Mouse (Mus musculus) heart, postnatal 0 days (tissue): ENCODE data around the gene Atoh1. TPM values are rescaled to one million over a fixed set of nuclear protein-coding genes. Genes with fewer than 3 reads are reported as not detected.

Source experiments
- ATAC-seq: fragments of 200-750 bp; cut with Nextera tagmentation; 2 replicates; pipeline ENCODE4 v1.8.0; 2017; ENCODE audit warnings: low read depth, moderate number of reproducible peaks, moderate library complexity; ENCODE audit not compliant: insufficient read depth
- DNase-seq: peaks from one replicate; pipeline ENCODE4 v3.0.0-alpha.2; 2016; ENCODE audit warnings: low spot score
- H3K27ac ChIP-seq: fragments of 300-500 bp; sonication (generic); 2 replicates; pipeline ENCODE4 v1.5.1; 2014; ENCODE audit warnings: low read depth, mild to moderate bottlenecking
- H3K27me3 ChIP-seq: fragments of 300-500 bp; sonication (generic); 2 replicates; pipeline ENCODE4 v1.6.1; 2014; ENCODE audit warnings: low read length, mixed read lengths; ENCODE audit not compliant: control insufficient read depth, insufficient read depth
- H3K36me3 ChIP-seq: fragments of 300-500 bp; sonication (generic); replicated peaks from 2 replicates; pipeline ENCODE4 v1.6.1; 2014; ENCODE audit warnings: low read length, mixed read lengths; ENCODE audit not compliant: control insufficient read depth, insufficient read depth
- H3K4me1 ChIP-seq: fragments of 300-500 bp; sonication (generic); 2 replicates; pipeline ENCODE4 v1.6.1; 2014; ENCODE audit warnings: antibody characterized with exemption; ENCODE audit not compliant: control insufficient read depth, insufficient read depth
- H3K4me2 ChIP-seq: fragments of 300-500 bp; sonication (generic); 2 replicates; pipeline ENCODE4 v1.6.1; 2014; ENCODE audit warnings: low read depth, mild to moderate bottlenecking, low read length, moderate library complexity
- H3K4me3 ChIP-seq: fragments of 300-500 bp; sonication (generic); 2 replicates; pipeline ENCODE4 v1.5.1; 2014; ENCODE audit warnings: low read depth, low read length
- H3K9ac ChIP-seq: fragments of 300-500 bp; sonication (generic); replicated peaks from 2 replicates; pipeline ENCODE4 v1.6.1; 2014; ENCODE audit warnings: low read depth, low read length, mixed read lengths
- H3K9me3 ChIP-seq: fragments of 300-500 bp; sonication (generic); replicated peaks from 2 replicates; pipeline ENCODE4 v1.6.1; 2016; ENCODE audit warnings: low read length; ENCODE audit not compliant: control insufficient read depth
- CTCF ChIP-seq: IDR thresholded peaks from 2 replicates; pipeline ENCODE4 v1.5.1; 2016; ENCODE audit warnings: antibody characterized with exemption, control low read depth, low read depth
- EP300 ChIP-seq: IDR thresholded peaks from 2 replicates; pipeline ENCODE4 v1.6.1; 2016; ENCODE audit warnings: antibody characterized with exemption, low read depth
- WGBS: fragments of 180-500 bp; shearing (Covaris S2); extraction: QIAGEN DNeasy Blood & Tissue Kit; methylation state at CpG from one replicate; pipeline ENCODE4 v1.1.7; 2014; 5-methylcytosine and 5-hydroxymethylcytosine counted together
- polyA plus RNA-seq: library from polyadenylated mRNA; unstranded; fragments of >200 nt; fragmentation: Nextera tagmentation; extraction: Ambion mirVana; gene quantifications from 2 replicates; pipeline ENCODE4 v1.2.1, GENCODE M21; 2015
- total RNA-seq: library from RNA; depleted of rRNA; stranded (reverse); fragments of >200 nt; gene quantifications from 2 replicates; pipeline ENCODE4 v1.2.3, GENCODE M21; 2014; ENCODE audit warnings: low replicate concordance

The Atoh1 gene
- total and polyA plus RNA-seq, 2 experiments from 2014 or later: not detected

DNA sequence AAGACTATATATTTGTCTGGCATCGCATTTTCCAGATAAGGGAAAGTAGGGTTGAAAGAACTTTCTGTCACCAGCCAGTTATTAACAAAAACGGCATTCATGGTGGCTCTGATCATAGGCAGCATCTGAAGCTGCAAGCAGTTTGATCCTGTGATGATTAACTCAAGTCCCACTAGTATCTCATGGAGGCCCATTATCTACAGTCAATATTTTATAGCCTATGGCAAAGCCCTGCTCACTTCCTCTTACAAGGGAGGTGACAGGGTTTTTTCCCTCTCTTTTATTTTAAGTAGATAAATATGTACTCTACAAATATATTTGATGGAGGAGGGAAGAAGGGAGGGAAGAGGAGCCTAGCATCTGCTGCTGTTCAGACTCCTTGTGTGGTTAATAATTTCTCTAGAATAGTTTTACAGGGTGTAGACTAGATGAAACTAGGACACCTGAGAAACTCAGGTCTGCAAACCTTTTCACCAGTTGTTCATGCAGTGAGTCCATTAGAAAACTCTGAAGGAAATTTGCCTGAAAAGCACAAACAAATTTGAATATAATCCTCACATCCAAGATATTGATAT, 14.1 kb downstream of the Atoh1 start:
- ATAC-seq (no peak), DNase-seq (no peak)
- WGBS: 43% methylated on average over 2 of the region's 2 CpGs
- Histone ChIP-seq H3K4me3 (no peak overlapping the region), H3K9me3 (no peaks in the 10 kb centered on the region), H3K9ac (no peak overlapping the region), H3K27ac (no peak overlapping the region), H3K27me3 (0 out of 2 replicates have a peak, but pooled peaks cover 4% of the 10 kb centered on the region), H3K36me3 (no peaks in the 10 kb centered on the region), H3K4me1 (no peaks in the 10 kb centered on the region), H3K4me2 (no peak overlapping the region)
- TF ChIP-seq EP300 (no peak), CTCF (no peak)

GRCm38 (mm10) chr6:64754515-64754914, 25.6 kb downstream of the Atoh1 start:
- no peak for DNase-seq
- H3K4me2 ChIP-seq: no peak overlapping the region
- ATAC-seq: no peak

DNA sequence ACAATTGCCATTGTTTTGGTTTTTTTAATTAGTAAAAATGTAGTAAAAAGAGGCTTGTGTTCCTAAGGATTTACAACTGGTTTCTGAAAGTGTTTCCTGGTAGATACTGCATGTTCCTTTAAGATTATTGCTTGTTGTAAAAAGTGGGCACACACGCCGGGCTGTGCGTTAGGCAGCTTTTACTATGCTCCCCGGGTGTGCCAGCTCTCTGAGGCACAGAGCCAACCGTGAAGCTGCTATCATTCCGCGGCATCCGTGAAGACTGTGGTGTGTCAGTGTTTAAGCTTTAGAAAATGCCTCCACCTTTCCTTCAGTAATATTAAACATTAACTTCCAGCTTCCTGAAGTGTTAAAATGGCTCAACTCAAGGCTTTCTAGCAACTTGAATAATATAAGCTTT, 35.0 kb downstream of the Atoh1 start:
- no peaks in the 10 kb centered on the region for H3K9me3 ChIP-seq
- DNase-seq (no peak), ATAC-seq (no peak)
- H3K27ac ChIP-seq: no peak overlapping the region
- WGBS: 56% methylated on average over 8 of the region's 8 CpGs
- no peak overlapping the region for H3K4me3 ChIP-seq
- H3K9ac ChIP-seq: no peak overlapping the region
- H3K27me3 ChIP-seq: no peaks in the 10 kb centered on the region
- no peak for TF ChIP-seq EP300
- TF ChIP-seq CTCF: no peak
- no peak overlapping the region for H3K4me2 ChIP-seq
- no peaks in the 10 kb centered on the region for H3K36me3 ChIP-seq
- H3K4me1 ChIP-seq: no peaks in the 10 kb centered on the region

More at GRCm38 (mm10) chr6:64754515-64754914, 25.6 kb downstream of the Atoh1 start:
- Histone ChIP-seq H3K36me3 (no peaks in the 10 kb centered on the region), H3K27ac (no peak overlapping the region), H3K4me3 (no peak overlapping the region), H3K4me1 (no peaks in the 10 kb centered on the region), H3K9ac (no peak overlapping the region), H3K27me3 (no peaks in the 10 kb centered on the region), H3K9me3 (no peaks in the 10 kb centered on the region)
- WGBS: 64% methylated on average over 2 of the region's 2 CpGs
- TF ChIP-seq EP300: no peak
- TF ChIP-seq CTCF: no peak

DNA sequence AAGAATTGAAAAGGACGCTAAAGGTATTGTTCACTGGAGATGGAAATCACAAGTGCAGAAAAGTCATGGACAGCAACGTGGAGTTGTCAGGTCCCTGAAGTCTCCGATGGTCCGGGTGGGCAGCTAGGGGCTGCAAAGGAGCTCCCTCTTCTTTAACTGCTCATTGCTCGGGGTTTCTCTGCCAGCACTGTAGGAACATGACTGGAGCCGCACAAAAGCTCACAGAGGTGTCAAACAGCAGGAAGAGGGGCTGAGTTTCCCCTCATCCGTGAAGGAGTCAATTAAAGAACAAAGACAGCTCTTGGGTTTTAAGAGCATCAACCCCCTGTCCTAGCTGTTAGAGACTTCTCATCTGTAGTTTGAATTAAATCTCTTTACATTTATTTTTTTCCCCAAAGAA, 44.5 kb downstream of the Atoh1 start:
- TF ChIP-seq CTCF (no peak), EP300 (no peak)
- no peak for ATAC-seq
- no peaks in the 10 kb centered on the region for H3K4me1 ChIP-seq
- H3K9me3 ChIP-seq: no peaks in the 10 kb centered on the region
- H3K36me3 ChIP-seq: no peaks in the 10 kb centered on the region
- no peak overlapping the region for H3K4me3 ChIP-seq
- 20% methylated on average over 7 of the region's 7 CpGs for WGBS
- H3K9ac ChIP-seq: no peak overlapping the region
- H3K27ac ChIP-seq: no peak overlapping the region
- no peak overlapping the region for H3K4me2 ChIP-seq
- no peaks in the 10 kb centered on the region for H3K27me3 ChIP-seq
- DNase-seq: no peak
